Mouse (Mus musculus) hindbrain, embryonic 10.5 days (tissue): Measurements from ENCODE around the gene Rnf181. TPM values are rescaled to one million over a fixed set of nuclear protein-coding genes. Genes with fewer than 3 reads are reported as not detected.

ENCODE experiments used
- DNase-seq: peaks from one replicate; pipeline ENCODE4 v3.0.0-alpha.2; 2017; ENCODE audit warnings: low spot score
- H3K27ac ChIP-seq: fragments of 300-500 bp; sonication (generic); 2 replicates; pipeline ENCODE4 v1.5.1; 2016; ENCODE audit warnings: mild to moderate bottlenecking, moderate library complexity
- H3K27me3 ChIP-seq: fragments of 300-500 bp; sonication (generic); 2 replicates; pipeline ENCODE4 v1.6.1; 2016; ENCODE audit warnings: mild to moderate bottlenecking; ENCODE audit not compliant: poor library complexity, insufficient read depth, severe bottlenecking
- H3K36me3 ChIP-seq: fragments of 300-500 bp; sonication (generic); 2 replicates; pipeline ENCODE4 v1.6.1; 2016; ENCODE audit warnings: mild to moderate bottlenecking, moderate library complexity
- H3K4me1 ChIP-seq: fragments of 300-500 bp; sonication (generic); replicated peaks from 2 replicates; pipeline ENCODE4 v1.6.1; 2016; ENCODE audit warnings: mild to moderate bottlenecking
- H3K4me3 ChIP-seq: fragments of 300-500 bp; sonication (generic); 2 replicates; pipeline ENCODE4 v1.5.1; 2016; ENCODE audit warnings: mild to moderate bottlenecking, moderate library complexity
- H3K9me3 ChIP-seq: fragments of 300-500 bp; sonication (generic); 2 replicates; pipeline ENCODE4 v1.6.1; 2016; ENCODE audit warnings: mild to moderate bottlenecking, moderate library complexity
- WGBS: fragments of 180-500 bp; shearing (Covaris S2); methylation state at CpG from one replicate; pipeline ENCODE4 v1.1.7; 2016; 5-methylcytosine and 5-hydroxymethylcytosine counted together
- polyA plus RNA-seq: library from polyadenylated mRNA; unstranded; fragments of >200 nt; fragmentation: Nextera tagmentation; extraction: Ambion mirVana; gene quantifications from 2 replicates; pipeline ENCODE4 v1.2.1, GENCODE M21; 2016

Gene Rnf181
- polyA plus RNA-seq, 1 experiment from 2014 or later = 110 TPM

DNA sequence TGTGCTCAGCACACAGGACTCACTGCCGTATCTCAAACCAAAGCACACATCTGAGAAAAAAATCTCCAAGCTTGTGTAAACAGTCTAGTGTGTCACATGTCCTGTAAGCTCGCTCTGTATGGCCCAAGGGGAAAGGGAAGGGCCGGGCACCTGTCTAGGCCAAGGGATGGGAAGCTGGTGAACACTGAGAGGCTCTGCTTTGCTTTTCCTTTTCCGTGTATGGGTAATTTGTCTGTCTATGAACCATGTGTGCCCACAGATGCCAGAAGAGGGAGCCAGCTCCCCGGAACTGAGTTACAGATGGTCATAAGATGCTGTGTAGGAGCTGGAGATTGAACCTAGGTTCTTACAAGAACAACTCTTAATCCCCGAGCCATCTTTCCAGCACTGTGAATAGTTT is 40.5 kb downstream of the Rnf181 start:
- no peak overlapping the region for H3K4me3 ChIP-seq
- peaks cover 100% of the 10 kb centered on the region for H3K36me3 ChIP-seq
- no peaks in the 10 kb centered on the region for H3K9me3 ChIP-seq
- H3K27me3 ChIP-seq = no peaks in the 10 kb centered on the region
- H3K4me1 ChIP-seq = no peaks in the 10 kb centered on the region
- H3K27ac ChIP-seq = no peak overlapping the region
- 77% methylated on average over 6 of the region's 6 CpGs for WGBS
- peak; percentile 16 for DNase-seq

DNA sequence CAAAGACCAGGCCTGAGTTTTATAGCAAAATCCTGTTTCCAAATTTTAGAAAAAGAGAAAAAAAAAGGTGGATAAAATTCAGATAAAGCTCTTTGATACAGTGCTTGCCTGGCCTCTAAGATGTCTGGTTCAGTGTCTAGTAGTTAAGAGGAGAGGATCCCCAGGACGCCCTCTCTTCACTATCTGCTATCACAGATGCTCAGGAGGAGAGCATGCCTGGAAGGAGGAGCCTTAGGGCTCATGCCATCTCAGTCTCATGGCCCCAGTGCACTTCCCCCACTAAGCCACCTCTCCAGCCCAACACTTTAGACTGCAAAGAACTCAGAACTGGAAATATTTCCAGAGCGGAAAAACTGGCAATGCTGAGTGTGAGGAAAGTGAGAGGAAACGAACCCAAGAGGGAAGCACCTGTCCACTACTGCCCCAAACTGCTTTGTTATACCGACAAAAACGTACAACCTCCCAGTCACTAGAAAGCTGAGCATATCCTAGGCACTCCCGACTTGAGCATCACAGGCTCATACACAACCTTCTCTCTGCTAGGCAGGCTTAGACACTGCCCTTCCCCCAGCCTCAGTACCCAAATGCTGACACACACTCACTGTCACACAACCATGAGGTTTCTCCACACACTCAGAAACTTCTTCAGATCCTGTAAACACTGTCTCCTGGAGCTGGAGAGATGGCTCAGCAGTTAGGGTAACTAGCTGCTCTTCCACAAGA is 42.8 kb downstream of the Rnf181 start:
- Histone ChIP-seq H3K4me3 (no peak overlapping the region), H3K27ac (no peak overlapping the region), H3K36me3 (peaks cover 100% of the 10 kb centered on the region), H3K27me3 (no peaks in the 10 kb centered on the region), H3K9me3 (no peaks in the 10 kb centered on the region), H3K4me1 (no peaks in the 10 kb centered on the region)
- WGBS = 89% methylated on average over 6 of the region's 6 CpGs
- DNase-seq = no peak

DNA sequence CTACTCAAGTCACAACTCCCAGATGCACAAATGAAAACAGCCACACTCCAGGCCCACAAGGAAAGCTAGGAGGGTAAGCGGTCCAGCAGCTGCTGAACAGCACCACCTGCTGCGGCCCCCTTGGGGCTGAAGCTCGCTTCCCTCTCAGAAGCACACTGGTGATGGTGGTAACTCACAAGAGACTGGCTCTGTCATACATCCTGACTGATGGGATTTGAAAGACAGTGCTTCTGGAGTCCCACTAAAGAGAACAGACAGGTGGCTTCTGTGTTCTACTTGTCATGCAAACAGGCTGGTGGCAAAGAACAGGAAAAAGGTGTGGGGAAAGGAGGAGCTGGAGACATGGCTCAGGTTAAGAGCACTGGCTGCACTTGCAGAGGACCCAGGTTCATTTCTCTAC is 43.8 kb downstream of the Rnf181 start:
- 90% methylated on average over 3 of the region's 3 CpGs for WGBS
- no peaks in the 10 kb centered on the region for H3K27me3 ChIP-seq
- H3K27ac ChIP-seq = no peak overlapping the region
- no peaks in the 10 kb centered on the region for H3K9me3 ChIP-seq
- H3K36me3 ChIP-seq = peaks cover 100% of the 10 kb centered on the region
- H3K4me1 ChIP-seq = no peaks in the 10 kb centered on the region
- no peak for DNase-seq
- no peak overlapping the region for H3K4me3 ChIP-seq

DNA sequence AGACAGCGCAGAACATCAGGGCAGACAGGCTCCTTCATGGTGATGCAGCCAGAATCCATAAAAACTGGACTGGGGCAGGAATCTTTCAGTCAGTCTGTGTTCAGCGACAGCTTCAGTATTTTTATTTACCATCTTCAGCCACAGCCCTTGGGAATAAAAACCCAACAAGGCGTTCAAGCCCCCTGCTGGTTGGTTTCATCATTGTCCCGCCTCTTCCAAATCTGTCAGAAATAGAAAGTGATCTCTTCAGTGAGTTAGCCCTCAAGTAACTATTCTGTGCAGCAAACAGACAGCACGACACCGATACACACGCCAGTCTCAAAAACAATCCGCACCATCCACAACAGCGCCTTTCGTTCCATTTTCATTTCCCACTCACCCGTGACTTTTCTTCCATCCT is 47.7 kb downstream of the Rnf181 start:
- no peaks in the 10 kb centered on the region for H3K9me3 ChIP-seq
- no peak overlapping the region for H3K4me3 ChIP-seq
- no peak for DNase-seq
- H3K27ac ChIP-seq = no peak overlapping the region
- no peaks in the 10 kb centered on the region for H3K4me1 ChIP-seq
- H3K36me3 ChIP-seq = peaks cover 97% of the 10 kb centered on the region
- H3K27me3 ChIP-seq = no peaks in the 10 kb centered on the region
- WGBS = 87% methylated on average over 11 of the region's 11 CpGs

DNA sequence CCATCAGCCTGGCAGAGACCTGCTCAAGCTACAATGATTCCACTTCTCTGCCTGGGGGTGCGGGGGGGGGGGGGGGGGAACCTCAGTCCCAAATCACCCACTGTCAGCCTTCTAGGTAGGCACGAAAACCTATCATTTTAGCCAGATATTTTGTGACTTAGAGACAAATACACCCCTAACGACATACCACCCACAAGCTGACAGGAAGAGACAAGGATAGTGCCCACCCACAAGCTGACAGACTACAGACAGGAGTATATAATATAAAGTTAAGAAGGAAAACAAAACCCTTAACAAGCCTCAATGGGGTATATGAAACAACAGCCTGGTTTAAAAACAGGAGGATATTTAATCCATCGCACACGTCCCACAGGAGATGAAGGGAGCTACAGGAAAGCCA is 48.3 kb downstream of the Rnf181 start:
- H3K27me3 ChIP-seq = no peaks in the 10 kb centered on the region
- H3K4me3 ChIP-seq = no peak overlapping the region
- H3K9me3 ChIP-seq = no peaks in the 10 kb centered on the region
- DNase-seq = no peak
- H3K27ac ChIP-seq = no peak overlapping the region
- no peaks in the 10 kb centered on the region for H3K4me1 ChIP-seq
- 80% methylated on average over 5 of the region's 5 CpGs for WGBS
- peaks cover 97% of the 10 kb centered on the region for H3K36me3 ChIP-seq

- Histone ChIP-seq H3K4me3 (no peak overlapping the region), H3K4me1 (no peaks in the 10 kb centered on the region), H3K9me3 (no peaks in the 10 kb centered on the region), H3K27ac (no peak overlapping the region), H3K36me3 (peaks cover 91% of the 10 kb centered on the region), H3K27me3 (no peaks in the 10 kb centered on the region)
- 95% methylated on average over 1 of the region's 1 CpGs for WGBS
- no peak for DNase-seq
Observed at GRCm38 (mm10) chr6:72316044-72316443, 50.7 kb downstream of the Rnf181 start.

GRCm38 (mm10) chr6:72315384-72315783 is 51.4 kb downstream of the Rnf181 start:
- H3K36me3 ChIP-seq = peaks cover 85% of the 10 kb centered on the region

DNA sequence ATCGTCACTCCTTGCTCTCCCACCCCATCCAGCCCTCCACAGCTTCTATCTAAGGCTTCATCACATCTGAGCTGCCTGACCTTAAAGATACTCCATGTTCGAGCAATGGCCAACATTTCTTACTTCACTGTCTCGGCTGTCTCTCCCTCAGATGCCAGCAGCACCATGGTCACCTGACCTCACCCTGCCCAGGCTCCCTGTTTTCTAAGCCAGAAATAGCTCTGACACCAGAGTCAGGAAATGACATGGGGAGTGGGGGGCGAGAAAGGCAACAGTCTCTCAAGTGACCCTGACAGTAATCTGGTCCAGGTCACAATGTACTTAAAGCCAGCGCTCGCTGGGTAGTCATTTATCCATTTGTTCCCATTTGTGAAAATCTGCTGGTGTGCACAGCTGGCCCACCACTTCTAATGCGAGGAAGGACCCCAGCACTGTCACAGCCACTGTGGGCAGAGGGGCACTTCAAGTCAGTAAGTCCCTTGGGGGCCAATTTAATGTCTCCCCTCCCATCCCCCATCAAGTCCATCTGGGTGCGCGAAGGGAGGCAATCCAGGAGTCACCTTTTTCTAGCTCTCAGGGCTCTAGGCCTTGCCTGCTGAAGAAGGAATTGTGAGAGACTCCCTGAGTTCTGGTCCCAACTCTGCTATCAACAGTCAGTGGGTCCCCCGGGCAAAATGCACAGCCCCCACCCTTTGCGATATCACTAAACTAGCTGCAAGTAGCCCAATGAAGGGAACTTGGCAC is 53.5 kb downstream of the Rnf181 start:
- H3K36me3 ChIP-seq = peaks cover 64% of the 10 kb centered on the region
- H3K4me1 ChIP-seq = no peaks in the 10 kb centered on the region
- no peaks in the 10 kb centered on the region for H3K27me3 ChIP-seq
- no peak for DNase-seq
- H3K27ac ChIP-seq = no peak overlapping the region
- H3K9me3 ChIP-seq = no peaks in the 10 kb centered on the region
- no peak overlapping the region for H3K4me3 ChIP-seq
- 90% methylated on average over 11 of the region's 11 CpGs for WGBS

More at GRCm38 (mm10) chr6:72315384-72315783, 51.4 kb downstream of the Rnf181 start:
- H3K27ac ChIP-seq = no peak overlapping the region
- no peaks in the 10 kb centered on the region for H3K9me3 ChIP-seq
- H3K4me3 ChIP-seq = no peak overlapping the region
- no peaks in the 10 kb centered on the region for H3K27me3 ChIP-seq
- no peaks in the 10 kb centered on the region for H3K4me1 ChIP-seq
- DNase-seq = no peak
- WGBS = 83% methylated on average over 2 of the region's 2 CpGs

DNA sequence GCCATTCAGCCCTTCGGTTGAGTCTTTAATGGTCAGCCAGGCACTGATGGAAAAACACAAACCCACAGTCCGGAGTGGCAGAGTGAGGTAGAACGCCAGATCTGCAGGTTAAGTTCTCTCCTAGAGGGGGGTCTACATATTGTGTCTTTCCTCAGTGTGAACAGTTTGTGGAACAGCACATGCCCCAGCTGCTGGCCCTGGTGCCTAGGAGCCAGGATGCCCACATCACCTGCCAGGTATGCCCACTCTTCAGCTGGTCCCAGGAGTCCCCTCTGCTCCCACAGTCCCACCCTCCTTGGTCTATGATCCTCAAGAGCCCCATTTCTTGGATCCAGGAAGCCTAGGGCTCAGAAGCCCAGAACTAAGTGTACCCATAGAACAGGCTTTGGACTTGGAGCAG is 54.6 kb downstream of the Rnf181 start:
- Histone ChIP-seq H3K27me3 (no peaks in the 10 kb centered on the region), H3K9me3 (no peaks in the 10 kb centered on the region), H3K4me3 (no peak overlapping the region), H3K4me1 (no peaks in the 10 kb centered on the region), H3K27ac (no peak overlapping the region), H3K36me3 (peaks cover 53% of the 10 kb centered on the region)
- DNase-seq = no peak
- WGBS = 96% methylated on average over 3 of the region's 3 CpGs

Other genes starting within 250 kb of the Rnf181 start
- 15.9 and 16.6 TPM in 2 replicates for gene Atoh8, start 131.4 kb downstream of the Rnf181 start, polyA plus RNA-seq
- not detected in 2 replicates for gene Sftpb, start 62.3 kb downstream of the Rnf181 start, polyA plus RNA-seq
- gene Usp39, start 21.8 kb downstream of the Rnf181 start, polyA plus RNA-seq = 79.7 and 80.3 TPM in 2 replicates
- gene 0610030E20Rik, start 19.6 kb downstream of the Rnf181 start, polyA plus RNA-seq = 25.5 and 27.8 TPM in 2 replicates
- gene Tmem150a, start 11.5 kb downstream of the Rnf181 start, polyA plus RNA-seq = 5.7 and 7.0 TPM in 2 replicates
- gene Vamp5, start 13.5 kb upstream of the Rnf181 start, polyA plus RNA-seq = 13.6 and 15.8 TPM in 2 replicates
- gene Vamp8, start 23.7 kb upstream of the Rnf181 start, polyA plus RNA-seq = 40.7 and 43.5 TPM in 2 replicates
- gene Ggcx, start 47.4 kb upstream of the Rnf181 start, polyA plus RNA-seq = 18.5 and 19.6 TPM in 2 replicates
- 320 and 408 TPM in 2 replicates for gene Mat2a, start 72.6 kb upstream of the Rnf181 start, polyA plus RNA-seq
- 0.15 and 0.21 TPM in 2 replicates for gene Sh2d6, start 154.8 kb upstream of the Rnf181 start, polyA plus RNA-seq
- 13.4 and 14.1 TPM in 2 replicates for gene Capg, start 177.4 kb upstream of the Rnf181 start, polyA plus RNA-seq
- 13.7 and 15.7 TPM in 2 replicates for gene Elmod3, start 231.5 kb upstream of the Rnf181 start, polyA plus RNA-seq
- 7.7 and 8.5 TPM in 2 replicates for gene Retsat, start 231.5 kb upstream of the Rnf181 start, polyA plus RNA-seq